Mouse (Mus musculus) lung, adult 2 months (tissue): ENCODE results near the gene Tars. TPM values are rescaled to one million over a fixed set of nuclear protein-coding genes. Genes with fewer than 3 reads are reported as not detected.

Experiments
- DNase-seq: peaks from one replicate; pipeline ENCODE4 v3.0.0; 2022
- H3K4me1 ChIP-seq: fragments of 200-500 bp; 2 replicates; pipeline ENCODE4 v1.6.1; 2011; ENCODE audit warnings: low read length; ENCODE audit not compliant: control insufficient read depth, insufficient read depth
- H3K4me3 ChIP-seq: fragments of 200-500 bp; replicated peaks from 2 replicates; pipeline ENCODE3; 2011; ENCODE audit warnings: low read depth, mild to moderate bottlenecking, control low read depth, low read length; ENCODE audit errors: extremely low read depth
- CTCF ChIP-seq: fragments of 200-500 bp; IDR thresholded peaks from 2 replicates; pipeline ENCODE4 v1.5.1; 2011; ENCODE audit warnings: mild to moderate bottlenecking, low read length, control low read depth; ENCODE audit not compliant: insufficient read depth
- POLR2A ChIP-seq: fragments of 200-500 bp; IDR thresholded peaks from 2 replicates; pipeline ENCODE4 v1.6.1; 2011; ENCODE audit warnings: low read depth, mild to moderate bottlenecking, control low read depth, low read length, borderline replicate concordance; ENCODE audit errors: extremely low read depth
- WGBS: fragments of 180-500 bp; shearing (Covaris S2); methylation state at CpG from one replicate; pipeline ENCODE4 v1.1.7; 2018; 5-methylcytosine and 5-hydroxymethylcytosine counted together
- polyA plus RNA-seq: library from polyadenylated mRNA; depleted of rRNA; stranded (reverse); fragments of >200 nt; gene quantifications from 2 replicates; pipeline ENCODE4 v1.2.3, GENCODE M21; 2012

Gene Tars
- polyA plus RNA-seq, 1 experiment: 13.0 TPM

DNA sequence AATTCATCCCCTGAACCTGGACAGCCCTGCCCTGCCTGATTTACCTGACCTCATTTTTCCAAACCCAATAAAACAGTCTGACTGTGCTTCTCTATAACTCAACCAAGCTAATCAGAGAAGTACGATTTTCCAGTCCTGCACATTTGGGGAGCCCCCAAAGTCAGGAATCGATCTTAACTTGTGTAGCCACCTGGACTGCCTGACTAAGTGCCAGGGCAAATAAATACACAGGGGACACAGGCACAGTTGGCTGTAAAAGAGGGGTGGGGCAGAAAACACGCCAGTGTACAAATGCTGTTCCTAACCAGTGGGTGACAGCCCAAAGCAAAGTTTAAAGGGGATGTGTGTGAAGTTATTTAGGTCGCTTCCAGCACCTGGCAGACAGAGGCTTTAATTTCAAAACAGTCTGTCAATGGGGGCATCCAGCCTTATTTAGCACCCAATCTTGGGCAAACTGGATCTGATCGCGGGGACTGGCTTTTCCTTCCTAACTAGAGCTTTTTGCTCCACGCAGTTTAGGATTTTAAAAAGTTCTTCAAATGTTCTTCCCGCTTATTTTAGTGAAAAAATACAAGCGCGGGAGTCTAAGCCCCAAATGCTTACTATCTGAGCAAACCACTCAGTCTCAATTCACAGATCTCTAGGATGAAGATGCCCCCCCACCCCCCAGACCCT lies 652 bp downstream of the Tars start:
- peaks cover 7% of the 10 kb centered on the region for H3K4me1 ChIP-seq
- H3K4me3 ChIP-seq: peak overlapping the region; percentile 93
- 3% methylated on average over 10 of the region's 10 CpGs for WGBS
- no peak for DNase-seq
- no peak for TF ChIP-seq CTCF
- no peak for TF ChIP-seq POLR2A

DNA sequence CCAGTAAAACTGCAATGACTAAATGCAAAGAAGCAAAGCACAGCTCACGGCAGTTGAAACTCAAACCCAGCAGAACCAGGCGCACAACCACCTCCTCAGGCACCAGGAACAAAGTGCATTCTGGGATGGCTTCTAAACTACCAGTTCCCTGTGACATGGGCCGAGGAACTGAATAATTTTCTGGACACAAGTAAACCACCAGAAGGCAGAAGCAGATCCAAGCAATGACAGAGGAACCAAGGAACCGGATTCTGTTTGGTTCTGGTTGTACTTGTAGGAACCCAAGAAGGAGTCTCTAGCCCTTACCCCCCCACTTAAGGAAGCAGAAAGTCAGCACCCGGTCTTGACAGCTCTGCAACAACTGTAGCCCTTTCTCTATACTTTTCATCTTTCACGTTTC lies 3.0 kb downstream of the Tars start:
- 92% methylated on average over 6 of the region's 6 CpGs for WGBS
- H3K4me3 ChIP-seq: no peak overlapping the region
- peaks cover 7% of the 10 kb centered on the region for H3K4me1 ChIP-seq
- DNase-seq: no peak
- no peak for TF ChIP-seq POLR2A
- TF ChIP-seq CTCF: no peak

DNA sequence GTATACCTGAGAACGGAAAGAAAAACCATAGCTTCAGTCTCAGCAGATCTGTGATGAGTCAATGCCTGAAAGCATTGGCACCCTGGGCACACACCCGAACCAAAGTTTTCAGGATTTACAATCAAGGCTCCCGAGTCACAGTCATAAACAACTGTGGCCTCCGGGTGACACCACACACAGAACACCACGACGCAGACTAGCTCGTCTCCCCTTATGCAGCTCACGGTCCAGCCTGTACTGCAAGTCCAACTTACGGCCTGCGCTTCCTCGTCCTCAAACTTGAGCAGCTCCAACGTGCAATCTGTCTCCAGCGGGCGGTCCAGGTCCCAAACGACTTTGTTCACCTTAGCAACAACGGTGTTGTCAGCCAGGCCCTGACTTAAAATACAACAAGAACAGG lies 6.6 kb downstream of the Tars start:
- TF ChIP-seq POLR2A (no peak), CTCF (no peak)
- H3K4me1 ChIP-seq: no peaks in the 10 kb centered on the region
- DNase-seq: no peak
- WGBS: 95% methylated on average over 16 of the region's 16 CpGs
- no peak overlapping the region for H3K4me3 ChIP-seq

DNA sequence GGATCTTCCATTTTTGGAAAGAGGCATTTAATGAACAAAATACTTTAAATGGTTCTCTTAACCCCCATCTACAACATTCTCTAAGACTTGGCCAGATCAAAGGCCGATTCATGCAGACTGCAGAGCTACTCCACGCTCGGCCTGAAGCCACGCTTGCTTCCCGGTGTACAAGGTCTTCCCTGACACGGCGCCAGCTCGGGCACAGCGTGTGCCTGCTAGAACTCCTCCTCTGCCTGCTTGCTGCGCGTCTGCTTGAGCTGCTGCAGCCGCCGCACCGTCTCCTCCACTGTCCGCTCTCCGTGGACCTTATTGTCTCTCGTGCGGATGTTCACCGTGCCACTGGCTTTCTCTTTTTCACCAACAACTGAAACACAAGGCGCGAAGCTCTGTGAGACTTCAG lies 15.7 kb downstream of the Tars start:
- TF ChIP-seq CTCF (no peak), POLR2A (no peak)

DNA sequence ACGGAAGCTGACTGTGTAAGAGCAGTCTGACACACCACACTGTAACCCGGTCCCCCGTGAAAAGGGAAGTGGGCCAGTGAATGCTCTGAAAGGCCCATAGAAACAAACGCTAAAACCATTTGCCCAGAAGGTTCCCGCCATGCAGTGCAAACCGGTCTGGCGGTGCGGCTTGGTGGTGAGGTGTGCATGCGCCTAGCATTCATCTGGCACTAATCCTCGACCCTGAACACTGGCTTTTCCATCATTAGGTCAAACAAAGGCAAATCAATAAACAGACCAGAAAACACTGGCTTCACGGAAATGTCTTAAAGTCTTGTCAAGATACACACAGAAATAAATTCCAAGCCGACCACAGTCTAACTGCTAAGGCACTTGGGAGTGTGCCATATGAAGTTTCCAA lies 16.9 kb downstream of the Tars start:
- TF ChIP-seq POLR2A: no peak
- TF ChIP-seq CTCF: no peak
- no peak for DNase-seq
- H3K4me3 ChIP-seq: no peak overlapping the region
- 79% methylated on average over 12 of the region's 12 CpGs for WGBS
- no peaks in the 10 kb centered on the region for H3K4me1 ChIP-seq

More for the DNA sequence above, 15.7 kb downstream of the Tars start:
- Histone ChIP-seq H3K4me3 (no peak overlapping the region), H3K4me1 (no peaks in the 10 kb centered on the region)
- DNase-seq: no peak
- 97% methylated on average over 21 of the region's 21 CpGs for WGBS

DNA sequence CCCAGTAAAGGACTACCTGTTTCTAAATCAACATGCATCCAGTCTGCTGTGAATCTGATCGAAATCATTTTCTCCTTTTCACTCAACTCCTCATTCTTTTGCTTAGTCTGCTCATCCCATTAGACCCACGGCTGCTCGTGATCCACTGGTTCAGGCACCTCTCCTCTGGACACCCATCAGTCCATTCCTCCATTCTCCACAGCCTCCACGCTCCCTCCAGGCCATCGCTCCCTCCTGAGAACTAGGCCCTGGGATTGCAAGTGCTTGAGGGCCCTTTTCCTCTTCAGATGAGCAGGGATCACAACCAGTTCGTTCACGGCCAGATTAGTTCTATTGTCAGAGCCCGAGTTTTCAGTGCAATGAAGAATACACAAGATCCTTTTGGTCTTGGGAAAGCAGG lies 18.8 kb downstream of the Tars start:
- TF ChIP-seq CTCF (no peak), POLR2A (no peak)
- H3K4me1 ChIP-seq: no peaks in the 10 kb centered on the region
- no peak for DNase-seq
- WGBS: 82% methylated on average over 8 of the region's 8 CpGs
- no peak overlapping the region for H3K4me3 ChIP-seq

DNA sequence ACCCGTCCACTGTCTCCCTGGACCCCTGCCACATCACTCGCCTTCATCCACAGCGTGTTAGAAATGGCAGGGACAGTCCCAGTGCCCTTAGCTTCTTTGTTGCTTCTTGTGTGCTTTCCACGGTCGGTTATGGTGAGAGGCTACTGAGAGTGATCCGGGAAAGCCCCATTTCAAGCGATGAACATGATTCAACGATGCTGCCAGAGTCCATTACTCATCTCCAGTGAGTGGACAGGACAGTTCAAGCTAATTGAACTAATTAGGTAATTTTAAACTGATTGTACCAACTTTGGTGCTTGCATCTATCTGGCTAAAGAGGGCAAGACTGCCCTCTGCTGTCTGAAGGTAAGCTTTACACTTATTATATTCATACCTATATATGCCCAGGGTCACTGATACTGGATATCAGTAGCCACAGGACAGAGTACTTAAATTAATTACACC lies 19.4 kb downstream of the Tars start:
- no peaks in the 10 kb centered on the region for H3K4me1 ChIP-seq
- TF ChIP-seq CTCF (0 out of 2 replicates have a peak, but pooled peaks have one; percentile 3), POLR2A (no peak)
- H3K4me3 ChIP-seq: no peak overlapping the region
- DNase-seq: no peak
- 43% methylated on average over 8 of the region's 8 CpGs for WGBS

DNA sequence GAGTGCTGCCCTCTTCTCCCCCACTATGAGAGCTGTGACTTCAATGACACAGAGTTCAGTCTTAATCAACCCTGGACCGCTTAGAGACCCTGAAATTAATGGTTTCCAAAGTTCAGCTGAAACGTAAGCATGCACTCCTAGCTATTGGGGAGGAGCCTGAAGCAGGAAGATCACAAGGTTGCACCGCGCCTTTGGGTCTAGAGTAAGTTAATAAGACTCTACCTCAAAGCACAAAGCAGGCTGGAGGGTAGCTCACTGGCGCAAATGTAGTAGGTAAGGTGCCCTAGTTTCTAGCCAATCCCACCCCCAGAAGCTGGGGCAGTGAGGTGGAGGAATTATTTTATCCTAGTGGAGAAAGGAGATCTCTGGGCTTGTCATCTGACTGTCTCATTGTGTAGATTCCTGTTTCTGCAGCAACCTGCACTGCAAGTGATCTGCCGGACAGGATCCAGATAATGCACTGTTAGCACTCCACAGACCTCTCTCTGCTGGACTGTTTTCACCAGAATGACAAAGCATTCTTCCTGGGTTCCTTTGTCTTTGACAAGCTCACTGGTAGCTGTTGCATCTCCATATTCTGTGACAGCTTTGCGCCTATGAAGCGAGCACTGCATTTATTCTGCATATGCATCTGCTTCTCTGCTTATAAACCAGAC lies 19.9 kb downstream of the Tars start:
- 86% methylated on average over 8 of the region's 8 CpGs for WGBS
- DNase-seq: no peak
- Histone ChIP-seq H3K4me3 (no peak overlapping the region), H3K4me1 (no peaks in the 10 kb centered on the region)
- TF ChIP-seq CTCF (no peak), POLR2A (no peak)

DNA sequence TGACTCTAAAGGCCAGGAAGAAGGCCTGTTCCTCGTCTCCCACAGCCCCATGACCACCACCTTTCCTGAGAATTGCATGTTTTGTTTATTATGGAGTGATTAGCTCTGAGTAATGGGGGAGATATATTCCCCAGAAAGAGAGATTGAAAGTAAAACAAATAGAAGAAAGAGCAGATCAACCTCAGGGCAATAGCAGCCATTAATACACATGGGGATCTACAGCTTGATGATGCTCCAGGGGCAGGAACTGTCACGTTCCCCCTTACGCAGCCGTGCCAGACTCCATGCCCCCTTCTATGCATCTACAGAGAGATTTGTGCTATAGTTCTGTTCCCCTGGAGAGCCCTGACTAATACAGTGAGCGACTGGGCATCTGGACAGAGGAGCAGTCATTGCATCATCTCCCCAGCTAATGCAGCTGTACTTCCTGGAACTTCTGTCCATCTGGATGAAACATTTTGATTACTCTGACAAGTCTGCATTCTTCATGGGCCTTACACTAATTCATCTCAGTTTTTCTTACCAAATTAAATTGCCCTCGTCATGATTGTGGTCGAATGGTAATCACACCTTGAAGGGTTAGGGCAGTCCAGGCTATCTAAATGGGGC lies 28.9 kb downstream of the Tars start:
- TF ChIP-seq CTCF (no peak), POLR2A (no peak)
- WGBS: 66% methylated on average over 7 of the region's 7 CpGs
- Histone ChIP-seq H3K4me1 (no peaks in the 10 kb centered on the region), H3K4me3 (no peak overlapping the region)
- DNase-seq: no peak
